Mouse (Mus musculus) heart, adult 18-20 months (tissue): ENCODE data around the gene Olfr786. TPM values are rescaled to one million over a fixed set of nuclear protein-coding genes. Genes with fewer than 3 reads are reported as not detected.

ENCODE experiments used
- DNase-seq, 2 experiments: peaks; one replicate each; pipeline ENCODE4 v3.0.0; 2021 to 2022; ENCODE audit warnings: mixed read lengths in 1 of 2
- long read RNA-seq, 2 experiments: library from polyadenylated mRNA; stranded (forward); transcript quantifications; one replicate each; pipeline ENCODE4 v2.0.0; 2021
- total RNA-seq, 2 experiments: library from RNA; stranded (reverse); gene quantifications; 2 replicates each; pipeline ENCODE4 v1.2.3; 2021

Gene Olfr786
- total RNA-seq = not detected
- long read RNA-seq, experiment 1 = 0 reads
- long read RNA-seq, experiment 2 = 0 reads

GRCm38 (mm10) chr10:129427006-129427405 is at the start of gene Olfr786:
Gene Olfr786 (plus strand): TSS chr10:129427306.
- DNase-seq = no peak

GRCm38 (mm10) chr10:129383783-129384182 is 43.3 kb upstream of the Olfr786 start, which contains the start of gene Olfr784:
Gene Olfr784 (plus strand): TSS chr10:129384083.
- DNase-seq = no peak

- no peak for DNase-seq
These were observed 26.2 kb upstream of the Olfr786 start for GRCm38 (mm10) chr10:129400892-129401291.

GRCm38 (mm10) chr10:129405126-129405525 is 22.0 kb upstream of the Olfr786 start, which contains the start of gene Olfr785:
Gene Olfr785 (plus strand): TSS chr10:129405426.
- no peak for DNase-seq

GRCm38 (mm10) chr10:129461562-129461961 is 34.5 kb downstream of the Olfr786 start, which contains the start of gene Olfr787:
Gene Olfr787 (plus strand): TSS chr10:129461862.
- DNase-seq = no peak

- no peak for DNase-seq
These were observed 43.6 kb downstream of the Olfr786 start, which contains the start of gene Olfr788 for GRCm38 (mm10) chr10:129470698-129471097. Gene Olfr788 (plus strand): TSS chr10:129470998.

GRCm38 (mm10) chr10:129473256-129473655 is 46.1 kb downstream of the Olfr786 start:
- no peak for DNase-seq

GRCm38 (mm10) chr10:129473723-129474122 is 46.6 kb downstream of the Olfr786 start:
- no peak for DNase-seq

GRCm38 (mm10) chr10:129484452-129484851 is 57.3 kb downstream of the Olfr786 start, which contains the start of gene Olfr789:
Gene Olfr789 (plus strand): TSS chr10:129484752.
- DNase-seq = no peak

Other genes starting within 250 kb of the Olfr786 start
- not detected for gene Olfr772, start 249.4 kb upstream of the Olfr786 start, total RNA-seq
- gene Olfr773, start 239.9 kb upstream of the Olfr786 start, total RNA-seq = not detected
- gene Olfr774, start 191.1 kb upstream of the Olfr786 start, total RNA-seq = not detected
- not detected for gene Olfr775, start 178.9 kb upstream of the Olfr786 start, total RNA-seq
- gene Olfr776, start 168.2 kb upstream of the Olfr786 start, total RNA-seq = not detected
- not detected for gene Olfr777, start 155.8 kb upstream of the Olfr786 start, total RNA-seq
- gene Olfr780, start 109.2 kb upstream of the Olfr786 start, total RNA-seq = not detected
- not detected for gene Olfr781, start 98.5 kb upstream of the Olfr786 start, total RNA-seq
- not detected for gene Olfr782, start 78.5 kb upstream of the Olfr786 start, total RNA-seq
- gene Olfr784, start 43.2 kb upstream of the Olfr786 start, total RNA-seq = not detected
- not detected for gene Olfr785, start 21.9 kb upstream of the Olfr786 start, total RNA-seq
- gene Olfr787, start 34.6 kb downstream of the Olfr786 start, total RNA-seq = not detected
- not detected for gene Olfr788, start 43.7 kb downstream of the Olfr786 start, total RNA-seq
- not detected for gene Olfr789, start 57.4 kb downstream of the Olfr786 start, total RNA-seq
- not detected for gene Olfr790, start 71.2 kb downstream of the Olfr786 start, total RNA-seq
- gene Olfr791, start 94.5 kb downstream of the Olfr786 start, total RNA-seq = not detected
- gene Olfr792, start 111.9 kb downstream of the Olfr786 start, total RNA-seq = not detected
- gene Olfr794, start 140.3 kb downstream of the Olfr786 start, total RNA-seq = not detected
- gene Olfr796, start 185.3 kb downstream of the Olfr786 start, total RNA-seq = not detected
- gene Olfr798, start 200.6 kb downstream of the Olfr786 start, total RNA-seq = not detected
- gene Olfr799, start 210.2 kb downstream of the Olfr786 start, total RNA-seq = not detected
- gene Olfr800, start 230.4 kb downstream of the Olfr786 start, total RNA-seq = not detected
- gene Olfr801, start 246.6 kb downstream of the Olfr786 start, total RNA-seq = not detected